Mouse (Mus musculus) heart, embryonic 16.5 days (tissue): ENCODE data around the gene Vgll4. TPM values are rescaled to one million over a fixed set of nuclear protein-coding genes. Genes with fewer than 3 reads are reported as not detected.

ENCODE experiments used
- ATAC-seq: fragments of 200-750 bp; cut with Nextera tagmentation; replicated peaks from 2 replicates; pipeline ENCODE4 v1.8.0; 2017; ENCODE audit warnings: moderate number of reproducible peaks; ENCODE audit not compliant: insufficient read depth, low FRiP score; ENCODE audit errors: extremely low read depth
- H3K27ac ChIP-seq: fragments of 300-500 bp; sonication (generic); 2 replicates; pipeline ENCODE4 v1.5.1; 2014; ENCODE audit warnings: mild to moderate bottlenecking, low read length, control low read depth, moderate library complexity
- H3K27me3 ChIP-seq: fragments of 300-500 bp; sonication (generic); 2 replicates; pipeline ENCODE4 v1.6.1; 2014; ENCODE audit warnings: low read length, mixed read lengths; ENCODE audit not compliant: control insufficient read depth, insufficient read depth
- H3K36me3 ChIP-seq: fragments of 300-500 bp; sonication (generic); 2 replicates; pipeline ENCODE4 v1.6.1; 2014; ENCODE audit not compliant: control insufficient read depth, insufficient read depth
- H3K4me1 ChIP-seq: fragments of 300-500 bp; sonication (generic); 2 replicates; pipeline ENCODE4 v1.6.1; 2014; ENCODE audit warnings: low read length, mixed read lengths; ENCODE audit not compliant: control insufficient read depth, insufficient read depth
- H3K4me2 ChIP-seq: fragments of 300-500 bp; sonication (generic); 2 replicates; pipeline ENCODE4 v1.6.1; 2014; ENCODE audit warnings: low read depth, mild to moderate bottlenecking, control low read depth, low read length
- H3K4me3 ChIP-seq: fragments of 300-500 bp; sonication (generic); 2 replicates; pipeline ENCODE4 v1.5.1; 2014; ENCODE audit warnings: mild to moderate bottlenecking, control low read depth, low read length
- H3K9ac ChIP-seq: fragments of 300-500 bp; sonication (generic); 2 replicates; pipeline ENCODE4 v1.6.1; 2014; ENCODE audit warnings: low read length, control low read depth
- H3K9me3 ChIP-seq: fragments of 300-500 bp; sonication (generic); replicated peaks from 2 replicates; pipeline ENCODE4 v1.6.1; 2016; ENCODE audit warnings: low read length; ENCODE audit not compliant: control insufficient read depth
- WGBS: fragments of 180-500 bp; shearing (Covaris S2); extraction: QIAGEN DNeasy Blood & Tissue Kit; methylation state at CpG from one replicate; pipeline ENCODE4 v1.1.7; 2014; 5-methylcytosine and 5-hydroxymethylcytosine counted together
- polyA plus RNA-seq: library from polyadenylated mRNA; unstranded; fragments of >200 nt; fragmentation: Nextera tagmentation; extraction: Ambion mirVana; gene quantifications from 2 replicates; pipeline ENCODE4 v1.2.1, GENCODE M21; 2015

Vgll4 gene
- polyA plus RNA-seq, 1 experiment from 2014 or later: 65.3 TPM

- WGBS: 83% methylated on average over 5 of the region's 5 CpGs
- H3K9me3 ChIP-seq: no peaks in the 10 kb centered on the region
- H3K4me1 ChIP-seq: no peaks in the 10 kb centered on the region
- H3K27ac ChIP-seq: no peak overlapping the region
- H3K4me3 ChIP-seq: no peak overlapping the region
- no peak overlapping the region for H3K9ac ChIP-seq
- H3K4me2 ChIP-seq: no peak overlapping the region
- ATAC-seq: no peak
- H3K36me3 ChIP-seq: no peaks in the 10 kb centered on the region
- no peaks in the 10 kb centered on the region for H3K27me3 ChIP-seq
These were observed 32.9 kb downstream of the Vgll4 start for GRCm38 (mm10) chr6:114936941-114937313.

GRCm38 (mm10) chr6:114936297-114936940, 33.4 kb downstream of the Vgll4 start:
- Histone ChIP-seq H3K4me1 (no peaks in the 10 kb centered on the region), H3K4me2 (no peak overlapping the region), H3K27ac (no peak overlapping the region), H3K27me3 (no peaks in the 10 kb centered on the region), H3K9ac (no peak overlapping the region), H3K9me3 (no peaks in the 10 kb centered on the region), H3K4me3 (no peak overlapping the region), H3K36me3 (no peaks in the 10 kb centered on the region)
- WGBS: 72% methylated on average over 19 of the region's 19 CpGs
- ATAC-seq: no peak

- Histone ChIP-seq H3K9me3 (no peaks in the 10 kb centered on the region), H3K4me2 (no peak overlapping the region), H3K27me3 (no peaks in the 10 kb centered on the region), H3K36me3 (no peaks in the 10 kb centered on the region), H3K27ac (no peak overlapping the region), H3K4me3 (no peak overlapping the region), H3K9ac (no peak overlapping the region), H3K4me1 (0 out of 2 replicates have a peak, but pooled peaks cover 4% of the 10 kb centered on the region)
- no peak for ATAC-seq
- WGBS: 80% methylated on average over 3 of the region's 3 CpGs
These were observed 34.4 kb downstream of the Vgll4 start for GRCm38 (mm10) chr6:114935362-114935761.

GRCm38 (mm10) chr6:114934045-114934444, 35.7 kb downstream of the Vgll4 start:
- no peaks in the 10 kb centered on the region for H3K27me3 ChIP-seq
- H3K36me3 ChIP-seq: no peaks in the 10 kb centered on the region
- H3K4me3 ChIP-seq: no peak overlapping the region
- no peak for ATAC-seq
- H3K27ac ChIP-seq: no peak overlapping the region
- H3K9ac ChIP-seq: no peak overlapping the region
- no peak overlapping the region for H3K4me2 ChIP-seq
- H3K9me3 ChIP-seq: no peaks in the 10 kb centered on the region
- WGBS: 71% methylated on average over 11 of the region's 11 CpGs
- 0 out of 2 replicates have a peak, but pooled peaks cover 5% of the 10 kb centered on the region for H3K4me1 ChIP-seq

- no peak for ATAC-seq
- H3K4me2 ChIP-seq: no peak overlapping the region
These were observed 36.8 kb downstream of the Vgll4 start for GRCm38 (mm10) chr6:114932991-114933392.

GRCm38 (mm10) chr6:114932116-114932500, 37.7 kb downstream of the Vgll4 start:
- 68% methylated on average over 5 of the region's 5 CpGs for WGBS
- Histone ChIP-seq H3K9ac (no peak overlapping the region), H3K4me2 (no peak overlapping the region), H3K9me3 (0 out of 2 replicates have a peak, but pooled peaks cover 2% of the 10 kb centered on the region), H3K27me3 (no peaks in the 10 kb centered on the region), H3K36me3 (no peaks in the 10 kb centered on the region), H3K4me3 (no peak overlapping the region), H3K4me1 (0 out of 2 replicates have a peak, but pooled peaks cover 5% of the 10 kb centered on the region), H3K27ac (no peak overlapping the region)
- ATAC-seq: no peak

More at GRCm38 (mm10) chr6:114932991-114933392, 36.8 kb downstream of the Vgll4 start:
- no peaks in the 10 kb centered on the region for H3K9me3 ChIP-seq
- H3K4me3 ChIP-seq: no peak overlapping the region
- no peak overlapping the region for H3K9ac ChIP-seq
- 75% methylated on average over 3 of the region's 3 CpGs for WGBS
- no peak overlapping the region for H3K27ac ChIP-seq
- 0 out of 2 replicates have a peak, but pooled peaks cover 5% of the 10 kb centered on the region for H3K4me1 ChIP-seq
- no peaks in the 10 kb centered on the region for H3K27me3 ChIP-seq
- no peaks in the 10 kb centered on the region for H3K36me3 ChIP-seq

- H3K9ac ChIP-seq: 0 out of 2 replicates have a peak overlapping the region, but pooled peaks have one; percentile 4
- peak overlapping the region; percentile 1; the same call in 1 of the 2 replicates for H3K4me3 ChIP-seq
- 0 out of 2 replicates have a peak, but pooled peaks cover 5% of the 10 kb centered on the region for H3K4me1 ChIP-seq
- H3K4me2 ChIP-seq: peak overlapping the region; percentile 32
- H3K27me3 ChIP-seq: no peaks in the 10 kb centered on the region
- peak; percentile 52 for ATAC-seq
- peak overlapping the region; percentile 3; the same call in 1 of the 2 replicates for H3K27ac ChIP-seq
- no peaks in the 10 kb centered on the region for H3K36me3 ChIP-seq
- 0 out of 2 replicates have a peak, but pooled peaks cover 2% of the 10 kb centered on the region for H3K9me3 ChIP-seq
- 52% methylated on average over 28 of the region's 28 CpGs for WGBS
These were observed 38.3 kb downstream of the Vgll4 start for GRCm38 (mm10) chr6:114931212-114932115.

- Histone ChIP-seq H3K4me1 (peaks cover 5% of the 10 kb centered on the region; the same call in 1 of the 2 replicates), H3K36me3 (no peaks in the 10 kb centered on the region), H3K9me3 (0 out of 2 replicates have a peak, but pooled peaks cover 2% of the 10 kb centered on the region), H3K4me3 (no peak overlapping the region), H3K9ac (no peak overlapping the region), H3K27ac (no peak overlapping the region), H3K27me3 (no peaks in the 10 kb centered on the region), H3K4me2 (no peak overlapping the region)
- 85% methylated on average over 8 of the region's 8 CpGs for WGBS
- no peak for ATAC-seq
These were observed 39.1 kb downstream of the Vgll4 start for GRCm38 (mm10) chr6:114930646-114931045.
